Mouse (Mus musculus): ENCODE results near the gene Gpatch1. TPM values are rescaled to one million over a fixed set of nuclear protein-coding genes. Genes with fewer than 3 reads are reported as not detected.
"Not testable (repeated sequence)": the region's sequence is repeated elsewhere in the genome, so short reads cannot be mapped to it uniquely, and the experiment has no call there.

The Gpatch1 gene
- total RNA-seq, 2 experiments from 2014 or later: 23.3 to 24.4 TPM

DNA sequence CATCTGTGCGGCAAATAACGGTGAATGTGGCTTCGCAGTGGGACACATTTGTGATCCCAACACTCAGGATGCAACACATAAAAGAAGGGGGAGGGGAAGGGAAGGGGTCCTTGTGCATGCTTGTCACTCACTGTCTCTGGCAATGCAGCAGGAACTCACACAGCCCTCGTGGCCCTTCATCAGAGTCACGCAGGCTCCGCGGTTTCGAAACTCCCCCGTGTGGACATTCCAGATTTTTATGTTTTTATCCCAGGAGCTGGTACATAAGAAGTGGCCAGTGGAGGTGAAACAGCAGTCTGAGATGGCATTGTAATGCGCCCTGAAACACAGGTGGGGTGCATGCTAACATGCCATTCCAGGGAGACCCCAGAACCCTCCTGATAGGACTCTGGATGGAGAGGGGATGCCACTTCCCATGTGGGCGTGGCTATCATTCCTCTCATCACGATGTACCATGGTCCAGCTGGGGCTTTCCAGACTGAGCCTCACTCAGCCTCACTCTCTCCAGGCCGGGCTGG is 66.1 kb downstream of the Gpatch1 start:
- peak in 1 of 2 experiments; percentile 42 for DNase-seq (ENCODE audit: low spot score in 2 of 2)

DNA sequence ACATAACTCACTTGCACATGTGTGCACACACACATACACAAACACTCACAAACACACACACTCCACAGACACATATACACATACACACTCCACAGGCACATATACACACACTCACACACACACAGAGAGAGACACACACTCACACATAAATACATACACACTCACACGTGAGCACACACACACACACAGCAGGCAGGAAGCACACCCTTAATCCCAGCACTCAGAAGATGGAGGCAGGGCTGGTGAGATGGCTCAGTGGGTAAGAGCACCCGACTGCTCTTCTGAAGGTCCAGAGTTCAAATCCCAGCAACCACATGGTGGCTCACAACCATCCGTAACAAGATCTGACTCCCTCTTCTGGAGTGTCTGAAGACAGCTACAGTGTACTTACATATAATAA is 80.3 kb downstream of the Gpatch1 start:
- DNase-seq (ENCODE audit: low spot score in 2 of 2): not testable (repeated sequence)

DNA sequence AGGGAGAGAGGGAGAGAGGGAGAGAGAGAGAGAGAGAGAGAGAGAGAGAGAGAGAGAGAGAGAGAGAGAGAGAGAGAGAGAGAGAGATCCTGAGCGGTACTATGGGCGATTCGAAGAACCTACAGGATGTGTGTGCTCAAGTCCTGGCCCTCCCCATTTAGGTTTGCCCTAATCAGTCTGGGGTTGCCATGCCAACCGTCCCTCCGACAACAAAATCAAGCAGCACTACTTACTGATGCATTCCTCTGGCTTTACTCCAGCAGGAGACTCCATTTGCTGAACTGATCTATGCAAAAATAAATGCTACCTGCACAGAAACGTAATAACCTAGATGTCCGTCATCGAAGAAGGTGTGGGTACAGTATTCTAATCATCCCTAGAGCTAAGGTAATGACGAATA is 82.9 kb downstream of the Gpatch1 start:
- DNase-seq (ENCODE audit: low spot score in 2 of 2): peak; percentile 55 to 61

DNA sequence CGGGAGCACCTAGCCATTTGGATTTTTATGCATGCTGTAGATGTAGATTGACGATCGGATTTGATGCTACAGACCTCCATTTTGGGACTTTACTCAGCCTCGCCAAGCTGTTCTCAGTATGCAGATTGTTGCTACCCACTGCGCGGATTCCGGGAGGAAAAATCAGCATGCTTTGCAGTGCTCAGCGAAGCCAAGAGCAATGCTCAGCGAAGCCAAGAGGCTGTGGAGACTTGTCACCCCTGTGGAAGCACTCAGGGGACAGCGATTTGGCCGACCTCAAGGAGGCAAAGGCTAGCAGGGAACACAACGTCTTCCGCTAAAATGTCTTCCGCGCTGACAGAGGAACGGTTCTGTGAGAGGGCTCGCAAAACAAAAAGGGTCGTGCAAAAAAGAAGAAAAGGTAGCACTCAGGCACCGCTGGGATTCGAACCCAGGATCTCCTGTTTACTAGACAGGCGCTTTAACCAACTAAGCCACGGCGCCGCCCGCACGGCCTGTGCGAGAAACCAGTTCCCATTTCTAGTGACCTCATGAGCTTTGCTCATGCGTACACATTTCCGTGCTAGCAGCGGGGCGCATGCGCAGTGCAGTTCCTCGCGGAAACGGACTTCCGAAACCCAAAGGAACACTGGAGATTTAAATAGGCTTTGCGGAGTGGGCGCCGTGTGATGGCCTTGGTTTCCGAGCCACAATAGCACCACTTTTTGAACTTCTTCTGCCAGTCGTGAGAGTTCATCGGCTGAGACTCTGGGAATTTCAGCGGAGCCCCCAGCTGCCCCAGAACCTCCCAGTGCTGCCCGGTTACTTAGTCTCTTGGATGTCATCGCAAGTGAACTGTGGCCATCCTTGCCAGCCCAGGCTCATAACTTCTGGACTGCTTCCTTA is 83.6 kb downstream of the Gpatch1 start:
- peak; percentile 98 for DNase-seq (ENCODE audit: low spot score in 2 of 2)

DNA sequence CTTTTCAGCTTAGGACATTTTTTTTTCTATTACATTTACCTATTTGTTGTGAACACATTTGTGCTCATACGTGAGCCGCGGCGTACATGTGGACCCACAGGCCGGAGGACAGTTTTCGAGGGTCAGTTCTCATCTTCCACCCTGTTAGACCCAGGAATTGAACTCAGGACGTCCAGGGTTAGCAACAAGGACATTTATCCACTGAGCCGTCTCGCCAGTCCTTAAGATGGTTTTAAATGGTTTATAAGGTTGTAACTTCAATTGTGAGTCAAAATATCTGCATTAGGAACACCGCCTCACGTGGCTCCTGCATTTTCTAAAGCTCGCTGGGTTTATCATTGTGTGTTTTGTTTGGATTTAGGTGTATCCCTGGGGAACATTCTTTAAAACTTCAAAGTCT is 84.4 kb downstream of the Gpatch1 start:
- no peak for DNase-seq (ENCODE audit: low spot score in 2 of 2)

DNA sequence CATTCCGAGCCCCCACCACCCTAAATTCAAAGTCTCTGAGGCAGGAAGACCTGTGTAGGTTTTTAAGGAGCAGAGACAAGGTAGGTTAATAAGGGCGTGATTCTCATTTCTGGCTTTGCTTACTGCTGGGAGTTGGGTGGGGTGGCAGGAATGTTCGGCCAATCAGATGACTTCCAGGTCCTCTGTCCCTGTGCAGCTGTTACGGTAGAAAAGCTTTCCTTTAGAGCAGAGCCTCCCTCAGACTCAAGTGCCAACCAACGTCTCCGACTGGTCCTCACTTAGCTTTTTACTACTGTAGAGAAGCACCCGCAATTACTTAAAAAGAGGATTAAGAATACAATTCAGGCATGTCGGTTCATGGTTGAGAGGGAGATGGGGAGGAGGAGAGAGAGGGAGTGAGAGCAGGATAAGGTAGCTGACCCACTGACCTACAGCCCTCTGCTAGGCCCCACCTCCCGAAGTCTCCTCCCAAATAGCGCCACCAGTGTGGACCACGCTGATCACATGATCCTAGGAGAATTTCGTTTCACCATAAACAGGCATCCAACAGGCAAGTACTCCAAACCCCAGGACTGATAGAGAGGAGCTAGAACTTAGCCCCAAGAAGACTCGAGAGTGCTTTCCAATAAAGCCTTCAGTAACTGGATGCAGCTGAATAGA is 85.3 kb downstream of the Gpatch1 start:
- no peak for DNase-seq (ENCODE audit: low spot score in 2 of 2)

DNA sequence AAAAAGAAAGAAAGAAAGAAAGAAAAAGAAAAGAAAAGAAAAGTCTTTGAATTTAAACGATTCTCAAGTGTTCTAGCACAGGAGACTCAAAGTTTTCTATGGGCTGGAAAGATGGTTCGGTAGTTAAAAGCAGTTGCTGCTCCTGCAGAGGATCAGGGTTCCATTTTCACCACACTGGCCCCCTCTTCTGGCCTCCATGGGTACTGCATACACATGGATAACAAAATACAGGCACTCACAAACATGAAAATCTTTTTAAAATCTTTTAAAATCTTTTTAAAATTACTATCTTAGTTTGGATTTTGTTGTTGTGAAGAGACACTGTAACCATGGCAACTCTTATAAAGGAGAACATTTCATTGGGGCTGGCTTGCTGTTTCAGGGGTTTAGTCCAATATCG is 87.9 kb downstream of the Gpatch1 start:
- DNase-seq (ENCODE audit: low spot score in 2 of 2): no peak

Other genes with a start within 250 kb of the Gpatch1 start
- gene Cebpa, start 199.1 kb downstream of the Gpatch1 start, total RNA-seq (2021): 10 to 100 TPM; 11.1 to 11.2 TPM
- 10 to 100 TPM; 31.0 to 37.1 TPM for gene Slc7a10, start 132.1 kb downstream of the Gpatch1 start, total RNA-seq (2021)
- gene Lrp3, start 102.9 kb downstream of the Gpatch1 start, total RNA-seq (2021): 10 to 100 TPM; 79.8 to 83.6 TPM
- 1 to 10 TPM; 5.3 to 6.2 TPM for gene Rhpn2, start 15.7 kb upstream of the Gpatch1 start, total RNA-seq (2021)
- 1 to 10 TPM; 4.8 to 5.0 TPM for gene Faap24, start 78.4 kb upstream of the Gpatch1 start, total RNA-seq (2021)
- gene Cep89, start 78.6 kb upstream of the Gpatch1 start, total RNA-seq (2021): 10 to 100 TPM; 18.2 to 18.9 TPM
- gene Slc7a9, start 130.4 kb upstream of the Gpatch1 start, total RNA-seq (2021): not detected
- gene Tdrd12, start 219.3 kb upstream of the Gpatch1 start, total RNA-seq (2021): under 1 TPM; 0.40 to 0.59 TPM
- gene Nudt19, start 237.9 kb upstream of the Gpatch1 start, total RNA-seq (2021): 10 to 100 TPM; 68.2 to 70.0 TPM